Mouse (Mus musculus): ENCODE data around the gene Gm10198. TPM values are rescaled to one million over a fixed set of nuclear protein-coding genes. Genes with fewer than 3 reads are reported as not detected.

Gene Gm10198
- total RNA-seq, 1 experiment from 2014 or later: not detected

- ATAC-seq (replicated peaks in 1 of 2; ENCODE audit: insufficient read depth in 1 of 2, low FRiP score in 2 of 2, low TSS enrichment in 1 of 2, low read depth in 1 of 2, poor library complexity in 2 of 2, severe bottlenecking in 2 of 2): no peak; a peak in 1 of 4 replicates
These were observed 31.5 kb downstream of the Gm10198 start for GRCm38 (mm10) chr13:111624115-111624514.

DNA sequence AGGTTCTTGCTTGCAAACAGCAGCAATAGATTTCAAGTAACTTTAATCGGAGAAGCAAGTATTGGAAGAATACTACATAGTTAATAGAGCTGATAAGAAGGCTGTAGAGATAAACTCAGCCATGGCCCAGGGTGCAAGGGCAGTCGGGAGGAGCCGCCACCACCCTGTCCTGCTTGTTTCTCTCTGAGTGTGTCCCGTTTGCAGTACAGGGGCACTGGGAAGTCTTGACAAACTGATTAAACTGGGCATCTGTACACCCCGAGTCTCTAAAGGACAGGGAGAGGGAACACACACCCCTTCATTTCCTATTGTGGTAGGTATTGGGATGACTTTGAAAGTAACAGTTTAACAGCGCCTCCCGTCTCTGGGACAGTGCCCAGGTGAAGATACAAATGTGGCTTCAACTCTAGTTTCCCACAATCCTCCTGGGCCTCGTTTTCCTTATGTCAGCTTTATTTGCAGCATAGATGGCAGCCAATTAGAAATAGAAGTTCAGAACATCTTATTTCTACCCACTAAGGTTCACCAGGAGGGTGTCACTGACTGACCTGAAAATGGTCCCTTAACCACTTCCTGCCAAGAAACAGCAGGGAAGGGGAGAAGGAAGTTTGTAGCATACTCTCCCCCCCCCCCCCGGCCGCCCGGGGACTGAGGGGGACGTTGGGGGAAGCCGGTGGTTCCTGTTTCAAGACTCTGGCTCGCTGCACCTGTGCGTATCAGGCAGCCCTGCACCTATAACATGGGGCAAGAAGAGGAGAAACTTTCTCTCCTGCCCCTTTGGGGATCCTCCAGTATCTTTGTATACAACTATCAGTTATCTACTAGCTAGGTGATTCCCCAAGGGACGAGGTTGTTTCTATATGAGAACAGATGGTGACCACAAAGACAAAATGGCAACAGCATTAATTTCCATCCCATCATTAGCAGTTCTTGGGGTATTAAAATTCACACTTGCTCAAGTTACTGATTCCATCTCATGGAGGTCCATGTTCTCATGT, 41.9 kb downstream of the Gm10198 start:
- ATAC-seq (replicated peaks in 1 of 2; ENCODE audit: insufficient read depth in 1 of 2, low FRiP score in 2 of 2, low TSS enrichment in 1 of 2, low read depth in 1 of 2, poor library complexity in 2 of 2, severe bottlenecking in 2 of 2): peak; percentile 87 to 88

GRCm38 (mm10) chr13:111640319-111640718, 47.7 kb downstream of the Gm10198 start:
- peak; percentile 93 to 94 for ATAC-seq (replicated peaks in 1 of 2; ENCODE audit: insufficient read depth in 1 of 2, low FRiP score in 2 of 2, low TSS enrichment in 1 of 2, low read depth in 1 of 2, poor library complexity in 2 of 2, severe bottlenecking in 2 of 2)

Other genes with a start within 250 kb of the Gm10198 start
- 207 and 211 TPM in 2 replicates for gene Gpbp1, start 102.7 kb upstream of the Gm10198 start, total RNA-seq (2017)
- gene Gm49496, start 42.8 kb upstream of the Gm10198 start, total RNA-seq (2017): not detected in 2 replicates
- 65.0 and 80.4 TPM in 2 replicates for gene Mier3, start 88.2 kb downstream of the Gm10198 start, total RNA-seq (2017)
- gene Map3k1, start 216.2 kb downstream of the Gm10198 start, total RNA-seq (2017): 32.5 and 65.6 TPM in 2 replicates

Measured in hematopoietic stem cell, adult 5-6 weeks (primary cell).